Comparison of ENCODE assay signal across 32 mouse cellular contexts in genomic region chr12:110292816-110293215, GRCm38 (mm10). TPM values are rescaled to one million over a fixed set of nuclear protein-coding genes. Genes with fewer than 3 reads are reported as not detected.
DNase-seq lines count a peak whose midpoint lies in the region; ATAC-seq lines count a peak whose summit lies in the region.
"Had no signal": no experiment of that assay in that cellular context is flagged by ENCODE, and none has a peak within 500 bp of the region (broad histone marks: within the 10 kb centered on the region; RNA-seq: fewer than 3 reads in every experiment).

No protein-coding gene starts in this region.

- no peak overlapping the region for H3K27ac ChIP-seq in liver, embryonic 12.5 days
- H3K27ac ChIP-seq: embryonic facial prominence, embryonic 10.5 days; embryonic facial prominence, embryonic 13.5 days; forebrain, embryonic 12.5 days; forebrain, embryonic 15.5 days; heart, adult 2 months; heart, embryonic 15.5 days; hindbrain, embryonic 14.5 days; hindbrain, postnatal 0 days had no signal

- no peaks in the 10 kb centered on the region for H3K27me3 ChIP-seq in liver, embryonic 12.5 days (replicated peaks)

- H3K9me3 ChIP-seq in liver, embryonic 12.5 days (replicated peaks) = no peaks in the 10 kb centered on the region
- H3K9me3 ChIP-seq: embryonic facial prominence, embryonic 10.5 days; embryonic facial prominence, embryonic 13.5 days; forebrain, embryonic 12.5 days; forebrain, embryonic 15.5 days; heart, embryonic 12.5 days; heart, embryonic 15.5 days had no signal

- H3K4me2 ChIP-seq in liver, embryonic 12.5 days = no peak overlapping the region
- H3K4me2 ChIP-seq: embryonic facial prominence, embryonic 13.5 days; forebrain, embryonic 12.5 days; forebrain, embryonic 15.5 days; heart, embryonic 12.5 days; heart, embryonic 15.5 days; hindbrain, embryonic 14.5 days had no signal

- no peaks in the 10 kb centered on the region for H3K4me1 ChIP-seq in liver, embryonic 12.5 days
- H3K4me1 ChIP-seq: embryonic facial prominence, embryonic 13.5 days; forebrain, embryonic 15.5 days; heart, embryonic 12.5 days; heart, embryonic 15.5 days had no signal

- 62% methylated on average over 5 of the region's 5 CpGs for WGBS in liver, embryonic 12.5 days (ENCODE audit: insufficient replicate concordance)

- no peak overlapping the region for H3K9ac ChIP-seq in liver, embryonic 12.5 days
- H3K9ac ChIP-seq: embryonic facial prominence, embryonic 13.5 days; forebrain, embryonic 12.5 days; forebrain, embryonic 15.5 days; heart, embryonic 12.5 days; heart, embryonic 15.5 days; hindbrain, embryonic 14.5 days had no signal

- peak; percentile 73 for DNase-seq in heart, adult 11 months
- no peak for DNase-seq in heart, adult 9 months (ENCODE audit: low spot score in 2 of 2)
- peak; percentile 1 for DNase-seq in liver
- peak; percentile 4 for DNase-seq in urinary bladder, adult 2 months (ENCODE audit: low spot score)
- no peak for DNase-seq in urinary bladder, postnatal 14 days (ENCODE audit: low spot score)
- DNase-seq: adrenal gland, adult 8-10 months; adrenal gland, postnatal 25 days; B cell, adult 2 months; cerebellum, adult 11-12 months; cerebellum, adult 8-10 months; cerebellum, postnatal 10 days; cerebellum, postnatal 36 days; embryo, embryonic 11 days; gastrocnemius, postnatal 25 days; heart, postnatal 10 days; heart, postnatal 4 days had no signal

- no peak overlapping the region for H3K4me3 ChIP-seq in liver, embryonic 12.5 days
- H3K4me3 ChIP-seq: embryonic facial prominence, embryonic 10.5 days; embryonic facial prominence, embryonic 13.5 days; forebrain, embryonic 12.5 days; forebrain, embryonic 15.5 days; heart, adult 2 months; heart, embryonic 12.5 days; heart, embryonic 15.5 days had no signal

- no peaks in the 10 kb centered on the region for H3K36me3 ChIP-seq in liver, embryonic 12.5 days
- H3K36me3 ChIP-seq: embryonic facial prominence, embryonic 10.5 days; embryonic facial prominence, embryonic 13.5 days; forebrain, embryonic 12.5 days; forebrain, embryonic 15.5 days; heart, embryonic 12.5 days; heart, embryonic 15.5 days had no signal

- ATAC-seq in liver, embryonic 12.5 days = no peak
- no peak for ATAC-seq in erythroblast, adult 5-6 weeks (replicated peaks; ENCODE audit: low FRiP score, poor library complexity, severe bottlenecking)
- ATAC-seq: activated CD4-positive, CD25-positive, alpha-beta regulatory T cell, adult 4 months; forebrain, embryonic 15.5 days; hindbrain, postnatal 0 days; inflammation-experienced regulatory T-cells, adult 6 months had no signal

RNA-seq across cellular contexts. Expression of gene Dio3, which starts 13.9 kb away (rescaled TPM):
- 0.13 and 0.41 TPM in 2 replicates for polyA plus RNA-seq in liver, embryonic 12.5 days (2016; fragmentation: Nextera tagmentation; extraction: Ambion mirVana)
- 0.57 and 0.85 TPM in 2 replicates for polyA plus RNA-seq in urinary bladder, adult 2 months (2012; rRNA removed)
- not detected in 2 replicates for total RNA-seq in erythroblast, adult 5-6 weeks (2015; ENCODE audit: low replicate concordance)
- not detected in 2 replicates for total RNA-seq in erythroblast, adult 5-6 weeks (2017; ENCODE audit: low replicate concordance)
- total RNA-seq: CH12.LX; heart, adult 2 months; heart, postnatal 10 days; heart, postnatal 4 days; MEL had no signal
- polyA plus RNA-seq: activated CD4-positive, CD25-positive, alpha-beta regulatory T cell, adult 4 months; heart, embryonic 15.5 days; hindbrain, embryonic 11.5 days; inflammation-experienced regulatory T-cells, adult 6 months had no signal

Comparison
In these comparisons a context has a peak if more than half of its experiments do, and no peak if none do; other contexts are left out.
1. DNase-seq: peak in heart, adult 11 months (single experiment), liver (single experiment) and urinary bladder, adult 2 months (single experiment); none in heart, adult 9 months (0 of 2) and urinary bladder, postnatal 14 days (single experiment).